Mouse (Mus musculus): Measurements from ENCODE around the gene Dnajc16.

DNA sequence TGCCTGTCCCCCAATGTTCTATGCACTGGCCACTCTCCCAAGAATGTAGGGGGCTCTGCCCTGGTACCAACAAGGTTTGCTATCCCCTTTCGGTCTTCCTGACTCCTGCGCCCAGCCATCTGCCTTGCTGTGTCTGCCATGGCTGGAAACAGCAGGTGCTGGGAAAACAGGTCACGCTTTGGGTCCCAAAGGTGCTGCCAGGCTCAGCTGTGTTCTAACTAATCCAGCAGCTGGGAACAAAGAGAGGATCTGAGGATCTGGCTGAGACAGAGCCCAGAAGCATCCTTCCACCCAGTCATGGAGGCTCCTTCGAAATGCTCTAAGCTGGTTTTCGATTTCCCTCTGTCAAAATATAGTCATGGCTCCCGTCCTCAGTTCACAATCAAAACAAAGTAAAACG lies 25.5 kb upstream of the Dnajc16 start:
- no peak for TF ChIP-seq CTCF (IDR thresholded peaks at IDR 0.05; ENCODE audit: insufficient read depth, low read length)
- TF ChIP-seq POLR2A (IDR thresholded peaks at IDR 0.05; ENCODE audit: borderline replicate concordance, extremely low read depth, low read depth, low read length), result no peak

Data from lung, adult 2 months (tissue).